ENCODE assay signal across 8 mouse cellular contexts in the genomic region with DNA sequence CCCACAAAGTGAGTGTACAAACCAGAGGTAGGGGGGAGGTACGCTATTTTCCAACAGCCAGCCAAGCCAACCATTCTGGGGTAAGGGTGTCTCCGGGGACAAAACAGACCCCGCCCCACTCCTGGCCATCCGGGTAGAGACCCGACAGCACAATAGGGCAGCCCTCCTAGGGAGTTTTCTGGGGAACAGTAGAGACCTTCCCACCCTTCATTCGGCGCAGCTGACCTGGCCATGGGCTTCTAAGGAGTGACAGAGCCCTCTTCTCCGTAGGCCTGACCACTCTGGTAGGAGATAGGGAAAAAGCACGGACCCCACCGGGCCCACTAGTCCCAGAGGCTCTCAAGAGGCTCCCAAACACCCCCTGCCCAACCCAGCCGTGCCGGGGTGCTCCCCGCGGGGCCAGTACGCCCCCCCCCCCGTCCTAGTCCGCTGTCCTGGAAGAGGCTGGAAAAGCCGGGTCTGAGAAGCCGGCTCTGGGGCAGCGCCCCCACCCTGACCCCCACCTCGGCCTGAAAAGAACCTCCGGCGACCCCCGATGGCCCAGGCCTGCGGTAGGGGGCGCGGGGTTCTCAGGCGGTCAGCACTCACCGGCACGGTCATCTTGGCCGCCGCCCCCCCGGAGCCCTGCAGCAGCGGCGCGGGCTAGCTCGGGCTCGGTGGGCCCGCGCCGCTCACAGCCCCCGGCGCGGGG. TPM values are rescaled to one million over a fixed set of nuclear protein-coding genes. Genes with fewer than 3 reads are reported as not detected.
DNase-seq lines count a peak whose midpoint lies in the region; ATAC-seq and TF ChIP-seq lines count a peak whose summit lies in the region.

No protein-coding gene starts in this region.

- TF ChIP-seq CTCF in left cerebral cortex, adult 2 months (IDR thresholded peaks at IDR 0.05): no peak
- TF ChIP-seq CTCF in liver, postnatal 0 days (IDR thresholded peaks at IDR 0.05; ENCODE audit: low read depth): no peak

- H3K9ac ChIP-seq in hindbrain, embryonic 12.5 days: peak overlapping the region; percentile 99
- H3K9ac ChIP-seq in liver, postnatal 0 days (replicated peaks): peak overlapping the region; percentile 75

- TF ChIP-seq EP300 in liver, postnatal 0 days (IDR thresholded peaks at IDR 0.05; ENCODE audit: low read depth): no peak

- H3K27ac ChIP-seq in left cerebral cortex, adult 2 months: peak overlapping the region; percentile 89
- peak overlapping the region; percentile 90 for H3K27ac ChIP-seq in hindbrain, embryonic 12.5 days
- H3K27ac ChIP-seq in liver, postnatal 0 days (ENCODE audit: low read depth): peak overlapping the region; percentile 88

- intact Hi-C loops in left cerebral cortex, adult 2 months (cut with DNase I): loop anchor here (2.0 kb wide), 1 partner anchor 26 kb away; no protein-coding TSS in a partner anchor

- no peaks in the 10 kb centered on the region for H3K36me3 ChIP-seq in hindbrain, embryonic 12.5 days
- no peaks in the 10 kb centered on the region for H3K36me3 ChIP-seq in liver, postnatal 0 days (replicated peaks; ENCODE audit: insufficient read depth, low read length)

- H3K4me3 ChIP-seq in left cerebral cortex, adult 2 months: peak overlapping the region; percentile 82
- H3K4me3 ChIP-seq in hindbrain, embryonic 12.5 days: peak overlapping the region; percentile 99
- peak overlapping the region; percentile 59 for H3K4me3 ChIP-seq in liver, postnatal 0 days (ENCODE audit: low read depth, low read length)

- ATAC-seq in hindbrain, embryonic 12.5 days (ENCODE audit: low FRiP score): peak; percentile 48
- ATAC-seq in liver, postnatal 0 days: peak; percentile 8; the same call in 1 of the 2 replicates

- under 1% methylated on average over 33 of the region's 44 CpGs for WGBS in hindbrain, embryonic 12.5 days
- WGBS in liver, postnatal 0 days (ENCODE audit: insufficient replicate concordance): 1% methylated on average over 27 of the region's 44 CpGs

- peak overlapping the region; percentile 61 for H3K4me2 ChIP-seq in hindbrain, embryonic 12.5 days (replicated peaks)
- H3K4me2 ChIP-seq in liver, postnatal 0 days (ENCODE audit: low read depth, low read length): peak overlapping the region; percentile 68

- H3K9me3 ChIP-seq in hindbrain, embryonic 12.5 days (replicated peaks): no peaks in the 10 kb centered on the region
- no peaks in the 10 kb centered on the region for H3K9me3 ChIP-seq in liver, postnatal 0 days (ENCODE audit: low read length)

- H3K4me1 ChIP-seq in hindbrain, embryonic 12.5 days: peaks cover 72% of the 10 kb centered on the region
- H3K4me1 ChIP-seq in liver, postnatal 0 days (ENCODE audit: insufficient read depth): peaks cover 45% of the 10 kb centered on the region

- no peak for DNase-seq in left cerebral cortex, adult 2 months (ENCODE audit: extremely low spot score in 1 of 2, low spot score in 2 of 2)
- DNase-seq in left cerebral cortex, adult 8-10 months (ENCODE audit: low spot score in 2 of 2): no peak
- DNase-seq in cerebellum, postnatal 25 days: peak; percentile 53 to 59
- no peak for DNase-seq in liver, postnatal 0 days
- DNase-seq in urinary bladder, postnatal 14 days (ENCODE audit: low spot score): no peak
- DNase-seq in layer of hippocampus, adult 9-11 months: no peak
- DNase-seq in layer of hippocampus, adult 8-10 months (ENCODE audit: low spot score in 2 of 2): no peak

- H3K27me3 ChIP-seq in hindbrain, embryonic 12.5 days: no peaks in the 10 kb centered on the region
- H3K27me3 ChIP-seq in liver, postnatal 0 days (ENCODE audit: insufficient read depth, low read length): peaks cover 37% of the 10 kb centered on the region

RNA-seq across cellular contexts. Expression of gene Bcar1, which starts 0.4 kb away (rescaled TPM):
- total RNA-seq in left cerebral cortex, adult 2 months (2021): 10 to 100 TPM; 49.3 to 54.2 TPM
- 10 to 100 TPM; 49.4 to 54.6 (median 53.5) TPM for total RNA-seq in left cerebral cortex, adult 8-10 months (2022)
- polyA plus RNA-seq in hindbrain, embryonic 12.5 days (2016; fragmentation: Nextera tagmentation; extraction: Ambion mirVana): 50.7 and 56.5 TPM in 2 replicates
- polyA plus RNA-seq in liver, postnatal 0 days (2015; fragmentation: Nextera tagmentation; extraction: Ambion mirVana): 9.9 and 11.6 TPM in 2 replicates
- total RNA-seq in layer of hippocampus, adult 8-10 months (2022): 10 to 100 TPM; 58.8 to 73.3 (median 62.6) TPM

RNA-seq across cellular contexts. Expression of gene Ctrb1, which starts 52.4 kb away (rescaled TPM):
- total RNA-seq in left cerebral cortex, adult 2 months (2021): not detected
- total RNA-seq in left cerebral cortex, adult 8-10 months (2022): not detected
- not detected in 2 replicates for polyA plus RNA-seq in hindbrain, embryonic 12.5 days (2016; fragmentation: Nextera tagmentation; extraction: Ambion mirVana)
- polyA plus RNA-seq in liver, postnatal 0 days (2015; fragmentation: Nextera tagmentation; extraction: Ambion mirVana): 0.13 and 38.9 TPM in 2 replicates
- total RNA-seq in layer of hippocampus, adult 8-10 months (2022): not detected

Comparison
In these comparisons a context has a peak if more than half of its experiments do, and no peak if none do; other contexts are left out.
1. DNase-seq: peak in cerebellum, postnatal 25 days (2 of 2); none in left cerebral cortex, adult 2 months (0 of 2), left cerebral cortex, adult 8-10 months (0 of 2), liver, postnatal 0 days (single experiment), urinary bladder, postnatal 14 days (single experiment), layer of hippocampus, adult 9-11 months (single experiment) and layer of hippocampus, adult 8-10 months (0 of 2).
2. Peak in every context shown above with its lines, with median percentiles within 50 percentile points of each other: H3K27ac ChIP-seq and H3K4me3 ChIP-seq.